Mouse (Mus musculus): ENCODE measurements around the gene Fes.

Gene Fes

DNA sequence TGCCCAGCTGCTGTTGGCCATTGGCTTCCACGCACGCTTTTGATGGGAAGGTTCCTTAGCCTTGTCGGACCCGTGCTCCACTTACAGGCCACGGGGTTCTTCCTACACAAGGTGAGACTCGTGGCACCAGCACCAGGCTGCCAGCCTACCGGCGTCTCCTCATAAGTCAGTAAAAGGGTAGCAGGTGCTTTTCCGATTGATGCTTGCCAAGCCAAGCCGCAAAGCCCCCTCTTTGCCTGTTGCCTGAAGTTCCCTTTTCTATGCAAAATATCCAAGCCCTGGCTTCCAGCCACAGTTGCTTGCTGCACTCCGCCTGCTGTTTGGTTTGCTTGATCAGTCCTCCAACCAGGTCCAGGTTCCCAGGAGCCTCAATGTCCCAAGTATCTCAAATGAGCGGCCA, 13.9 kb downstream of the Fes start:
- DNase-seq: no peak

DNA sequence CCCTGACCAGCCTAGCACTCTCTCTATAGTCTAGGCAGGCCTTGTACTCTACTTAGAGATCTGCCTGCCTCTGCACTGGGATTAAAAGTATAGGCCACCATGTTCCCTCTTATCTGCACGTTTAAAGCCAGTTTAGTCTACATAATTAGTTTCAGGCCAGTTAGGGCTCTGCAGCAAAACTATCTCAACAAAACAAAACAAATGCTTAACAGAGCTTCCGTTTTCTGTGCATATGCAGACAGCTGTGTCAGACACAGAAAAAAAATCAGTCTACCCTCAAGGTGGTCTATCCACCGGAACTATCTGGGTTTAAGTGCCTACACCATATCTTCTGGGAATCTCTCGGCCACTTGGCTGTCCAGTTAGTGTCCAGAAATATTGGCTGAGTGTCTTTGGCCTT, 14.4 kb downstream of the Fes start:
- no peak for DNase-seq

DNA sequence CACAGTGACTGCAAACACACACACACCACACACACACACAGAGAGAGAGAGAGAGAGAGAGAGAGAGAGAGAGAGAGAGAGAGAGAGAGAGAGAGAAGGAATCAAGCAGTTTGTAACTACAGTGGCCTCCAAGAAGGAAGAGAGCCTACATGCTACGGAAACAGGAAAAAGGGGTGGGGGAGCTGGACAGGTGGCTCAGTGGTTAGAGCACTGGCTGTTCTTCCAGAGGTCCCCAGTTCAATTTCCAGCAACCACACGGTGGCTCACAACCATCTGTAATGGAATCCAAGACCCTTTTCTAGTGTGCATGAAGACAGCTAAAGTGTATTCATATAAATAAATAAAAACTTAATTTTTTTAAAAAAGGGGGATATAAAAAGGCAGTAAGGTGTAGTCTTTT, 15.1 kb downstream of the Fes start:
- DNase-seq: peak; percentile 56

DNA sequence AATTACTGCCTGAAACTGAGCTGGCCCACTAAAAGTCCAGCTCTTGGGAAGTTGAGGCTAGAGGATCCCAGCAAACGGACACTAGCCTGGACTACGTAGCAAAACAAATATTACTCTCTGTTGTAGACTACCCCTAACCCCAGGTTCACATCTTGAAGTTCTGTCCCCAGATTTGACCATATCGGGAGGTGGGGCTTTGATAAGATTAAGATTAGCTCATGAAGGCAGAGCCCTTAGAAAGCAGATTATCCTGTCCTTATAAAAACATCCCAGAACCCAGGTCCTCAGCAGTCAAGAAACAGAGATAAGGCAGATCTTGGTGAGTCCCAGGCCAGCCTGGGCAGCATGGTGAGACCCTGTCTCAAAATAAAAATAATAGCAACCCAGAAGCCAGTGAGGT, 15.6 kb downstream of the Fes start:
- DNase-seq: no peak

DNA sequence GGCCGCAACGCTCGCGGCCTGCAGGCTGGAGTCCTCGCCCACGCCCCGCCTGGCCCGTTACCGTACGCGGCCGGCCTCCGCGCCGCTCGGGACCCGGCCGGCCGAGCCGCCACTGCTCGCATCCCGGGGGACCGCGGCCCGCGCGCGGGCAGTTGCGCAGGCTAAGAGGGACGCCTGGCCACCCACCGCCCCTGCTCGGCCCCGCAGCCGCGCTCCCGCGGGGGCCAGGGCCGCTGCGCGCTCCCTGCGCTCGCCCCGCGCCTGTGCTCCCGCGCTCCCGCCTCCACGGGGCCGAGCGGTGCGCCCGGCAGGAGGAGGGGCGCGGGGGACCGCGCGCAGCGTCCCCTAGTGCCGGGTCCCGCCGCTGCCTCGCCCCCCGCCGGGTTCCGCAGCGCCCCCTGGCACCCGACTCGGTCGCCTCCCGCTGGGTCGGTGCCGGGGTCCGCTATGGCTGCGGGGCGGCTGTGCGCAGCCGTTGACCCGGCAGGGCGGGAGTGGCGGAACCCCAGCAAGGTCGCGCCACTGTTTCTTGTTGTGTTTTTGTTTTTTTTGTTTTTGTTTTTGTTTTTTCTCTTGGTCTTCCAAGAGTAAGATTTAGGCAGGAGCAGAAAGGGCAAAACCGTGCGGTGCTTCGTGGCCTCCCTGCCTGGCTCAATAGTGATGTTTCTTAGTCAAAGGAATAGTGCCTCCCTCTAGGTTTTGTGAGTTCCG, 16.6 kb downstream of the Fes start, which contains the start of gene Man2a2:
Man2a2 (minus strand) TSS at position 335 of the 711 bp plus-strand sequence.
- peak; percentile 69 for DNase-seq

DNA sequence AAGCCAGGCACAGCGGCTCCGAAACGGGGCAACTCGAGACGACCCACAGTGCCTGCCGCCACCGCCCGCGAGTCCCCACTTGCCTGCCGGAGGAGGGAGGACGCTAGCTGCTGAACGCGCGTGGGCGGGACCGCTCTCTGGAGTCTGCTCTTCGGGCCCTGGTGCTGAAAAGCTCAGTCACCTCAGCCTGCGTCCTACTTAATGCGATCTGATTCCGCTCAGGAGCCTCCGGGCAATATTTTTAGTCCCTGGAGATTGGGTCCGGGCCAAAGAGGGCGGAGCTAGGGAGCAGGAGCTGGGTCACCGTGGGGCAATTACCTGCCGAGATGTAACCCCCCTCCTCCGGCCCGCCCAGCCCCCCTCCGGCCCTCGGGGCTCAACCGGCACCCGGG, 17.1 kb downstream of the Fes start:
- DNase-seq: peak; percentile 92

DNA sequence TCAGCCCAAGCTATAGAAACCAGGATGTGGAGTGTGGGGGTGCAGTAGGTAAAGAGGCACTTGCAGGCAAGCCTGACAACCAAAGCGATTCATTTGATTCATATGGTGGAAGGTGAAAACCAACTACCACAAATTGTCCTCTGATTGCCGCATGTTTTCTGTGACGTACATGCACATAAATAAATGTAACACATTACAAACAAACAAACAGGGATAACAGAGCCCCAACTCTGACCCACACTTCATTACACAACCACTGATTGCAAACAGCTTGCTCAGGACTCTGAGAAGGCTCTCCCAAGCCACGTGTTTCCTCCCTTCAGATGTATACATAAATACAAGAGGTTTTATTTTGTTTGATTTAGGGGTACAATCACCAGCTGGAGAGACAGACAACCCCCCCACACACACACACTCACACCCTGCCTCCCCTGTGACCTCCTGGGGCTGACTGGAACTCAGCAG, 17.7 kb downstream of the Fes start:
- no peak for DNase-seq

DNA sequence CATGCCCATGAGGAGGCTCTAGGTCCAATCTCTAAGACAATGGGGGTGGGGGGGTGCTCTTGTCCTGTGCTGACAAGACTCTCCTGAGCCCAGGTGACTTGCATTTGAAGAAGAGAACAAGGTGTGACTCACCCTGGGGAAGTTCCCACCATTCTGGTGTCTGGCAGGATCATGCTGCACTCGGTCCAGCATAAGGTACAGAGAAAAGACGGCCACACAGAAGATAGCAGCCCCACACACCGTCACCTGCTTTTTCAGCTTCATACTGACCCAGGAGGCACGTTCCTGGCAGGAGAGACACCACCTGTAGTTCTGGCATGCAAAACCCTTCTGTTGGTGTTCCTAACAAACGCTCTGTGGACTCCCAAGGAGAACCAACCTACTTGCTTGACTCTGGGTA, 18.3 kb downstream of the Fes start:
- DNase-seq: peak; percentile 71

DNA sequence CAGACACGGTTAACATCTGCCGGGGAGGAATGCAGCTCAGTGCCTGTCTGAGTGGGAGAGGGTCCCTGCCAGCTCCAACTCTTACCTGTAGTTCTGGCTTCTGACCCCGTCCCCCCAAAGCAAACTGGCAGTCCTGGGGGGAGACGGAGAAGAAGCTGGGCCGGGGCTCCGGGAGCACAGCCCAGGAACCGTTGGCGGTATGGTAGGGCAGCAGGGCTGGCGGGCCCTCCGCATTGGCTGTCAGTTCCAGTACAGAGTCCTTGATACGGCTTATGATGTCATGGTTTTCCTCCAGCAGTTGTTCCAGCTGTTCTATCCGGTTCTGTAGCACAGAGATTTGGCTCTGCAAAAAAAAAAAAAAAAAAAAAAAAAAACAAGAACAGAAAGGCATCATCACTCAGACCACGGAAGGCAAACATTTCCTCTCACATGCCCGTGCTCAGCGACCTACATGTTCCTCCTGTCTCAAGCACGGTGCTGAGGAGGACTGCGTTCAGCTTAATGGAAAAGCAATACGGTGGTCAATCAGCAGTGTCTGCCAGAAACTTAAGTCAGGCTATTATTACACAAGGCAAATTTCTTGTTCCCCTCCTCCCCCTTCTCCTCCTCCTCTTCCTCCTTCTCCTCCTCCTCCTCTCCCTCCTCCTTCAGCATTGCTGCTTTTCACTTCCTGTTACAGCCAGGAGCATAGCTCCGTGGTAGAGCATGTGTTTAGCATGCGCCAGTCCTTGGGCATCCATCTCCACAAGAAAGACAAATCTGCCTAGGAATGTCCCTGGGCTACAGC, 18.9 kb downstream of the Fes start:
- peak; percentile 46 for DNase-seq

DNA sequence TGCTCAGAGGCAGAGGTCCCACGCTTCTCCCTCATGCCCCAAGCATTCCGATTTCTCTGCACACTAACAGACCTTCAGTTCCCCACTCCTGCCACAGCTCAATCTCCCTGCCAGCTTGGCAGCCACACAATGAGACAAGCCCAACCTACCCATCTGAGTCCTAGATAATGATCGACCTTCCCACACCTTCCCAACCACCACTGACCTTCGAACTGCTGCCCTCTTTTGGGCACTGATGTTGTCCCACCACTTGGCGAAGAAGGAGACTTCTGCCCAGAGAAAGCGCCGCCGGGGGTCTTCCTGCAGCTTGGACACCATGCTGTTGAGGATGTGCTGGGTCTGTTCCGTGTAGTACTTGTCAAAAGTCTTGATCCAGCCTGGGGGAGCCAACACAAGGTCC, 19.7 kb downstream of the Fes start:
- peak; percentile 44 for DNase-seq

DNA sequence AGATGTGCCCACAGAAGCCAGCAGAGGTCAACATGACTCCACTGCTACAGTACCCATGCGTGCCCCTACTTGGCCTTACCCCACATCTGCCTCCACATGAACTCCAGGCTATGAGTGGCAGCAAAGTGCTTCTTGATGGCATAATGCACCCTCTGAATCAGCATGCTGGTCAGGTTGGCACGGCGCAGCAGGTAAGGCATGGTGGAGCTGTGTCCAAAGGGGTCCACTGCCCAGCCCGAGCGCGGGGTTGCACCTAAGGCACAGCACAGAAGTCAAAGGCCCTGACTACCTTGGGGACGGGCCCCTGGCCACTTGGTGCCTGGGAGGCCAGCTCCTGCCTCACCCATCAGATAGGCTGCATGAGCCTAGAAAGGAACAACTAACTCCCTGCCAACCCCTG, 20.5 kb downstream of the Fes start:
- DNase-seq: no peak

DNA sequence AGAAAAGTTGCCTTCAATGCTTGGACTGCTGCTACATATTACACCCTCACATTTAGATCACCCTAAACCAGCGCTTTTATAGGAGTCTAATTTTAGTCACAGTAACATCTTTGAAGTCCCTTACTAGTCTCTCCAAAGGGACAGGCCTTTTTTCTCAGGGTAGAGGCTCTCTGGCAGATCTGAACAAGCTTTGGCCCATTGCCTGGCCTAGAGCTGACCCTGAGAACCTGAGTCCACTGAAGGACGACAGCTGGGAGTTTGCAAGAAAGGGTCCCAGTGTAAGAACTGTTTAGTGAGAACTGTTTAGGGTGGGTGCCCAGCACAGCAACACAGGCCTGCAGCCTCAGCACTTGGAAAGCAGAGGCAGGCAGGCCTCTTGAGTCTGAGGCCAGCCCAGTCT, 22.0 kb downstream of the Fes start:
- DNase-seq: no peak

DNA sequence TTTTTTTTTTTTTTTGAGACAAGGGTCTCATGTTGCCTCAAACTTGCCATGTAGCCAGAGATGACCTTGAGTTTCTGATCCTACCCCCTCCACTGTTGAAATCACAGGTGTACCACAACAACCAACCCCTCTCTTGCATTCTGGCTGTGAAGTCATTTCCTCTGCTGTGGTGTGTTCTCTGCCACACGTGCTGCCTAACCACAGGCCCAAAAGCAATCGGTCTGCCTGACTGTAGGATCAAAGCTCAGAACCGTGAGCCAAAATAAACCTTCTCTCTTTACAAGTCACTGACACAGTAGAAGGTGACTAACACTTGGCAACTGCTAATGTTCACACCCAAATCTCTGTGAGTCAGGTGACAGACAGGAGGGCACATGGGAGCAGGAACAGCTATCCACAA, 27.3 kb downstream of the Fes start:
- DNase-seq: no peak

DNA sequence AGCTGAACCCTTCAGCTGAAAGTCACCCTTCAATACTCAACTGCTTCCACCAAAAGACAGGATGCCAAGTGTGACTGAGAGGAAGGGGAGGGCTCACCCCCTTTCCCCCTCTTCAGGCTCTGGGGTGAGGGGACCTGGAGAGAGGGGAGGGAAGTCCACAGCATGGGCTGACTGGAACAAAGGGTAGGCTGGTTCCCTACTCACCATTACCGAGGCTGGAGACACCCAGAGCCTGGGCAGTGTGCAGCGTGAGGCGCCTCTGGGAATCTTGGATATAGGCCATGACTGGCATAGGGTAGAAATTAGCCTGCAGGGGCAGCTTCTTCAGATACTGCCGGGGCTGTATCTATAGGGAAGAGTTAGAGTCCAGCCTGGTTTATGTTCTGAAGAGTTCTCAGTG, 29.7 kb downstream of the Fes start:
- no peak for DNase-seq

DNA sequence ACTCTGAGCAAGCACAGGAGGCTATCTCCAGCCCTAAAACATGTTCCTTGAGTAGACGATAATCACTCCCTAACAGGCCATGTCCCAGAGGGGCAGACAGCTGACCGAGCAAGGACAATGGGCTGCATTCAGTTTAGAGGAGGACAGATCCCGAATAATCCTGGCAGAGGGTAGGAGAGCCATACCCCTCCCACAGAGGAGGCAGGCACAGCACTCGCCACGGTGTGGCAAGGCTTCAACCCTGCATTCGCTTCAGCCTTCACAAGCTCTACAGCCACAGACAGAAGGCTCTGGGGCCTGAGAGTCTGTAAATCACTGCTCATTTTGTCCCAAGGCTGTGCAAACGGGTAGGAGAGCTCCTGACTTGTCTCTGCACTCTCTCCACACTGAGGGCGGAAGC, 30.6 kb downstream of the Fes start:
- no peak for DNase-seq

DNA sequence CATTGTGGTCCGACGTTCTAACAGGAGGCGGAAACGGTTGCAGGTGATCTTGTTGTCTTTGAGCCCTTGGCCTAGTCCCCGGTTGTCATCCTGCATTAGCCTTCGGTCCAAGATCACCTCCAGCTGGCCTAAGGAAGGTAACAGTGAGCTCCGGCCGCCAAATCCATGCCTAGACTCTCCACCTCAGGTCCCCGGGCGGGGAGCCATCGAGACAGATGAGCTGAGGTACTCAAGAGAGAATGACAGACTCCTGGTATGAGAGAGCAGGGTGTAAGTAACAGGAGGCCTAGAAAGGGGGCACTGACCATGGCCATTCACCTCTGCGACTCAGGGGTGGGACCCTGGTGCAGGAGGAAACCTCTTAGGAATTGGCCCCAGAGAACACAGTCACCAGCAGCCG, 31.4 kb downstream of the Fes start:
- peak; percentile 62 for DNase-seq

DNA sequence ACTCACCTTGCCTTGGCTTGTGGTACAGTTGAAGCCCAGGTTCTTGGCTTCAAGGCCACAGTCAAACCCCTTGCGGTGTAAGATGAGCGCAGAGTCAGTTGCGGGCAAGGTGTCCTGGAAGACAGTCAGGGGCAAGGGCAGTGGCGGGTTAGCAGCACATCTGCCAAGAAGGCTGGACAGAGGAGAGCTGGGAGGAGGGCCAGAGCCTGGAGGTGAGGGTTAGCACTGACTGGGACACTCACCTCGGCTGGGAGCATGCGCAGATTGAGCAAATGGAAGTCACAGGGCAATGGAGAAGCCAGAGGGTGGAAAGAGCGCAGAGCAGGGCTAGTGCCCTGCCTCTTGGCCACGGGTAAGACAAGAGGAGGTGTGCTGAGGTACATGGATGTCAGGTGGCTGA, 34.8 kb downstream of the Fes start:
- no peak for DNase-seq

DNA sequence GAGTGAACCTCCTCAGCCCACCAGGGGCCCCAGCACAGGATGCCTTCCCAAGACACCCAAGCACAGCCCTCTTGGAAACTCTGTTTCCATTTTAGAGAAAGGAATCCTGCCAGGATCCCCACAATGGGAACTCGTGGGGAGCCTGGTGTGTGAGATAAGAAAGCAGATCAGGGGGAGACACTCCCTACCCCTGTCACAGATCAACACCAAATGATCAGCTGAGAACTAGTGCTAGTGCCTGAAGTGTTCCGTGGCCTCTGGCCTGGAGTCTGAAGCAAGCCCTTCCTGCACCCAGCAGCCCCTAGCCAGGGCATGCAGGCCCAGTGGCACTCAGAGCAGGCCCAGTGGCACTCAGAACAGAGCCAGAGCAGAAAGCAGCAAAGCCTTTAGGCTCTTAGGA, 36.9 kb downstream of the Fes start:
- DNase-seq: no peak

DNA sequence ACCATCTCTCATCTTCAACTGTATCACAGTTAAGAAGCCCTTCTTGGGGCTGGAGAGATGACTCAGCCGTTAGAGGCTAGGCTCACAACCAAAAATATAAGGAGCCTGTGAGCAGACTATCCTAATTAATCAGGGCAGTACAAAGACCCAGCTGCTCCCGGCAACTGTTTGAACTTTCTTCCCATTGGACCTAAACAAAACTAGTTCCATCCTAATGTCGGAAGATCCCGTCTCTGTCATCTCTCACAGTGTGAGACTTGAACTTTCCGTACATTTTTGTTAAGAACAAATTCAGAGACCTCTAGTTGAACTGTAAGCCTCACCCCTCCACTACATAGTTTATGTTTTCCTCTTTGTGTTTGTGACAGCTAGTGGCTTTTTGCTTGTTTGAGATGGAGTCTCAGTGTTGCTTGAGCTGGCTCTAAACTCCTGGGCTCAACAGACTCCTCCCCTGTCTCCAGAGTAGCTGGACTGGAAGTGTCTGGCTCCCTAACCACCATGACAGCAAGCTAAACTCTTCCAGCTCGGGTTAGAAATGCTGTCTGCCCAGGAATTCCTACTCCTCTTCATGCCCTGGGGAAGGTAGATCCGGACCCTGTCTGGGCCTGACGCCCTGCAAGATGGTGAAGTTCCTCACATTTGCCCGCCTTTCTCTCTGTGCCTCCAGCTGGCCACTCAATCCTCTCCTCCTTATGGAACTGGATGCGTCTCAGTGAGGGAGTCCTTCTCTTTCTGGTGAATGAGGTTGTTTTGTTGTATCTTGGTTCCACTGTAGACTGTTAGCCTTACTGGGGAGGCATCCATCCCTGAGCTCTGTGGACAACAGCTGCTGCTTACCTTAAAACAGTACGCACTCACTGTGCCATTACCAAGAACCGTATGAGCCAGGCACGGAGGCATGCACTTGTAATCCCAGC, 39.8 kb downstream of the Fes start:
- no peak for DNase-seq

DNA sequence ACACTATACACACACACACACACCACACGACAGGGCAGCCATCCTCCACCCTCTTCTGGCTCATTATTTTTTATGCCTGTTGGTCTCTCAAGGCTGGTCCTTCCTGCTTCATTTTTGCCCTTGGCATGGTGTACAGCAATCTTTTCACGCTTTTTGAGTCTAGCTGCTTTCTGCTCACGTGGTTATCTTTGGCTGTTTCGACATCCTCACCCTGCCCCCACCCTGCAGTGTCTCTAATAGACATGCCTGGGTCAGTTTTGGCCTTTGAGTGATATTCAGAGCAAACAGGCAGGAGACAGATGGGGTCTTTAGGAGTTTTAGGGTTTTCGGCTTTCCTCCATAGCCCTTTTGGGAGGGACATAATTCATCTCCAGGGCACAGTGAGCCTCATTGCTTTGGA, 40.9 kb downstream of the Fes start:
- DNase-seq: no peak

DNA sequence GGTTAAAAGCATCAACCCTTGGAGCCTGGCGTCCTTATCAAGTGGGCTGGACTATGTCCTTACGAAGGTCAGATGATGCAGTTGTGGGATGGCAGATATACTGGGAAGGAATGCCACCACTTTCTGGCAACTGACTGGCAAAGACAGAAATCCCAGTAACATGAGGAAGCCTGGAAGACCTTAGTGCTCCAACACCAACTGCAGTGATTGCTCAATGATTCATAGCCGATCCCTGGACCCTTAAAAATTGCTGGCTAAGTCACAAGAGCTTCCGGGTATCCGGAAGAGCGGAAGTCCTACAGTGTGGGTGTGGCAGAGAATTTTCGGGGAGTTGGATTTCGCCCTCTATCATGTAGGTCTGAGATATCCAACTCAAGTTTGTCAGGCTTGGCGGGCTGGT, 41.6 kb downstream of the Fes start:
- no peak for DNase-seq

DNA sequence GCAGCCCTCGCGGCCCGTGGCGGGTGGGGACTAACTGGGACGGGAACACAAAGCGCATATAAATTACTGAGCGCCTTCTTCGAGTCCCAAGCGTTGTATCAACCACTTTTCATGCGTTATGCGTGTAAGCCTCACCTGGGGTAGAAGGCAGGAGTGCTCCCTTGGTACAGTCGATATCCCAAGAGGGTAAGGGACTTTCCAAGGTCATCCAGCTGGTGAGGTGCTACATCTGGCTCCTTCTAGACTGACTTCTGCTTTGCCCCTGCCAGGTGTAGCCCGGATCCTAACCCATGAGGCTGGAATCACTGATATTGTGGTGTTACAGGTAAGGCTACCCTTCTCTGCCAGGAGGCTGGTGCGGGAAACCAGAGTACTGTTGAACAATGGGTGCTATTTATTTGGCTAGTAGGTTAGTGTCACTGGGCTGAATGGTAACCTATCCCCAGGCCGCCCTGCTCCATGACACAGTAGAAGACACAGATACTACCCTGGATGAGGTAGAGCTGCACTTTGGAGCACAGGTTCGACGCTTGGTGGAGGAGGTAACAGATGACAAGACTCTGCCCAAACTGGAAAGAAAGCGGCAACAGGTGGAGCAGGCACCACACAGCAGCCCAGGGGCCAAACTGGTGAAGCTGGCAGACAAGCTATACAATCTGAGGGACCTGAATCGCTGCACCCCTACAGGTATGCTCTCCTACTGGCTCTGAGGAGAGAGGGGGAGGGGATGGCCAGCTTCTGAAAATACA, 44.3 kb downstream of the Fes start:
- DNase-seq: no peak

DNA sequence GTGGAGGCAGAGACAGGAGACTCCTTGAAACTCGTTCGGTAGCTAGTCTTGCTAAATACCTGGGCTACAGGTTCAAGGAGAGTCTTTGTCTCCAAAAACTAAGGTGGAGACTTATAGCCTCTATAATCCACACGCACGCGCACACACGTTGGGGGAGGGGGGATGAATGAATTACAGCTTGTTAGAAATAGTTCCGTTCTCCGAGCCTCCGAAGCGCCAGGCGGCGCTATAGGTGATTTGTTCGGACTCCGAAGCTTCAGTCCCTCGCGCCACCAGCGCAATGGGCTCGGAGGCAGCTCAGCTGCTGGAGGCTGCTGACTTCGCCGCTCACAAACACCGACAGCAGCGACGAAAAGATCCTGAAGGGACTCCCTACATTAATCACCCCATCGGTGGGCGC, 44.9 kb downstream of the Fes start, which contains the start of gene Hddc3:
Hddc3 (plus strand) TSS at position 247 of the 400 bp plus-strand sequence.
- peak; percentile 96 for DNase-seq

Data from cerebellum, adult 9-10 months (tissue).